Mouse (Mus musculus): Measurements from ENCODE around the gene Hist1h2bb. TPM values are rescaled to one million over a fixed set of nuclear protein-coding genes. Genes with fewer than 3 reads are reported as not detected.
"Not testable (repeated sequence)": the region's sequence is repeated elsewhere in the genome, so short reads cannot be mapped to it uniquely, and the experiment has no call there.

The Hist1h2bb gene
- polyA plus RNA-seq, 1 experiment from 2014 or later = 0.37 TPM

GRCm38 (mm10) chr13:23745381-23746161 is 963 bp upstream of the Hist1h2bb start, which contains the start of gene Hist1h3c:
TSS of gene Hist1h3c (minus strand) at chr13:23745602.
- Histone ChIP-seq H3K27me3 (replicated peaks; ENCODE audit: control insufficient read depth, insufficient read depth, low read length) (no peaks in the 10 kb centered on the region), H3K36me3 (ENCODE audit: control insufficient read depth, insufficient read depth) (no peaks in the 10 kb centered on the region), H3K9me3 (ENCODE audit: control insufficient read depth) (no peaks in the 10 kb centered on the region), H3K4me3 (ENCODE audit: low read depth, low read length) (peak within 1 kb of the TSS; percentile 36), H3K27ac (ENCODE audit: low read depth, low read length) (peak within 1 kb of the TSS; percentile 94), H3K9ac (ENCODE audit: low read depth, low read length) (peak within 1 kb of the TSS; percentile 52), H3K4me2 (replicated peaks; ENCODE audit: low read depth) (peak within 1 kb of the TSS; percentile 68), H3K4me1 (replicated peaks; ENCODE audit: control insufficient read depth, insufficient read depth, low read length) (peaks cover 4% of the 10 kb centered on the region; the same call in 1 of the 2 replicates)
- TF ChIP-seq CTCF (IDR thresholded peaks at IDR 0.05; ENCODE audit: low read depth) = no peak
- WGBS = under 1% methylated on average over 23 of the region's 28 CpGs
- peak; percentile 62 for ATAC-seq

- no peaks in the 10 kb centered on the region for H3K27me3 ChIP-seq (replicated peaks; ENCODE audit: control insufficient read depth, insufficient read depth, low read length)
- ATAC-seq = no peak; the same call in 1 of the 2 replicates
- 7% methylated on average over 9 of the region's 13 CpGs for WGBS
- H3K4me1 ChIP-seq (replicated peaks; ENCODE audit: control insufficient read depth, insufficient read depth, low read length) = peaks cover 4% of the 10 kb centered on the region; the same call in 1 of the 2 replicates
- no peaks in the 10 kb centered on the region for H3K9me3 ChIP-seq (ENCODE audit: control insufficient read depth)
- peak overlapping the region; percentile 68 for H3K4me2 ChIP-seq (replicated peaks; ENCODE audit: low read depth)
- peak overlapping the region; percentile 36 for H3K4me3 ChIP-seq (ENCODE audit: low read depth, low read length)
- no peak overlapping the region for H3K9ac ChIP-seq (ENCODE audit: low read depth, low read length)
- H3K36me3 ChIP-seq (ENCODE audit: control insufficient read depth, insufficient read depth) = no peaks in the 10 kb centered on the region
- H3K27ac ChIP-seq (ENCODE audit: low read depth, low read length) = peak overlapping the region; percentile 94
- TF ChIP-seq CTCF (IDR thresholded peaks at IDR 0.05; ENCODE audit: low read depth) = no peak
These were observed 752 bp downstream of the Hist1h2bb start for GRCm38 (mm10) chr13:23747081-23747891.

GRCm38 (mm10) chr13:23747892-23748288 is 1.4 kb downstream of the Hist1h2bb start:
- no peaks in the 10 kb centered on the region for H3K9me3 ChIP-seq (ENCODE audit: control insufficient read depth)
- H3K9ac ChIP-seq (ENCODE audit: low read depth, low read length) = no peak overlapping the region
- H3K36me3 ChIP-seq (ENCODE audit: control insufficient read depth, insufficient read depth) = no peaks in the 10 kb centered on the region
- no peak for ATAC-seq
- no peak for TF ChIP-seq CTCF (IDR thresholded peaks at IDR 0.05; ENCODE audit: low read depth)
- H3K4me2 ChIP-seq (replicated peaks; ENCODE audit: low read depth) = no peak overlapping the region
- 10% methylated on average over 4 of the region's 4 CpGs for WGBS
- no peaks in the 10 kb centered on the region for H3K27me3 ChIP-seq (replicated peaks; ENCODE audit: control insufficient read depth, insufficient read depth, low read length)
- H3K4me1 ChIP-seq (replicated peaks; ENCODE audit: control insufficient read depth, insufficient read depth, low read length) = peaks cover 4% of the 10 kb centered on the region; the same call in 1 of the 2 replicates
- H3K27ac ChIP-seq (ENCODE audit: low read depth, low read length) = no peak overlapping the region; the same call in 1 of the 2 replicates
- H3K4me3 ChIP-seq (ENCODE audit: low read depth, low read length) = no peak overlapping the region

- H3K27ac ChIP-seq (ENCODE audit: low read depth, low read length) = 0 out of 2 replicates have a peak overlapping the region, but pooled peaks have one; percentile 16
- no peak overlapping the region for H3K9ac ChIP-seq (ENCODE audit: low read depth, low read length)
- H3K4me2 ChIP-seq (replicated peaks; ENCODE audit: low read depth) = no peak overlapping the region
- H3K4me3 ChIP-seq (ENCODE audit: low read depth, low read length) = no peak overlapping the region
- 94% methylated on average over 5 of the region's 5 CpGs for WGBS
- no peaks in the 10 kb centered on the region for H3K27me3 ChIP-seq (replicated peaks; ENCODE audit: control insufficient read depth, insufficient read depth, low read length)
- no peaks in the 10 kb centered on the region for H3K9me3 ChIP-seq (ENCODE audit: control insufficient read depth)
- no peaks in the 10 kb centered on the region for H3K36me3 ChIP-seq (ENCODE audit: control insufficient read depth, insufficient read depth)
- ATAC-seq = no peak
- peaks cover 4% of the 10 kb centered on the region; the same call in 1 of the 2 replicates for H3K4me1 ChIP-seq (replicated peaks; ENCODE audit: control insufficient read depth, insufficient read depth, low read length)
- TF ChIP-seq CTCF (IDR thresholded peaks at IDR 0.05; ENCODE audit: low read depth) = no peak
These were observed 3.1 kb downstream of the Hist1h2bb start for GRCm38 (mm10) chr13:23749563-23750121.

GRCm38 (mm10) chr13:23750839-23751477 is 4.4 kb downstream of the Hist1h2bb start, which contains the start of gene Hist1h2ab:
TSS of gene Hist1h2ab (plus strand) at chr13:23751126.
- H3K4me3 ChIP-seq (ENCODE audit: low read depth, low read length) = peak within 1 kb of the TSS; percentile 32
- peak within 1 kb of the TSS; percentile 77 for H3K27ac ChIP-seq (ENCODE audit: low read depth, low read length)
- H3K9ac ChIP-seq (ENCODE audit: low read depth, low read length); H3K27me3 ChIP-seq (replicated peaks; ENCODE audit: control insufficient read depth, insufficient read depth, low read length); H3K4me1 ChIP-seq (replicated peaks; ENCODE audit: control insufficient read depth, insufficient read depth, low read length); H3K36me3 ChIP-seq (ENCODE audit: control insufficient read depth, insufficient read depth); H3K9me3 ChIP-seq (ENCODE audit: control insufficient read depth): not testable (repeated sequence)
- peak within 1 kb of the TSS; percentile 72 for H3K4me2 ChIP-seq (replicated peaks; ENCODE audit: low read depth)
- peak; percentile 50; the same call in 1 of the 2 replicates for ATAC-seq
- under 1% methylated on average over 24 of the region's 47 CpGs for WGBS
- TF ChIP-seq CTCF (IDR thresholded peaks at IDR 0.05; ENCODE audit: low read depth) = peak; percentile 38; the same call in 1 of the 2 replicates

Data from intestine, postnatal 0 days (tissue).